Mouse (Mus musculus): ENCODE results near the gene Chdh. TPM values are rescaled to one million over a fixed set of nuclear protein-coding genes. Genes with fewer than 3 reads are reported as not detected.
A peak's percentile ranks its signal among the peaks of the same experiment; 100 is the strongest.

The Chdh gene
- 0.19 to 0.21 TPM in 2 of 3 replicates, not detected in the other for total RNA-seq (2017)

- peak; percentile 45; the same call in 1 of the 2 replicates for ATAC-seq (replicated peaks; ENCODE audit: insufficient number of reproducible peaks, low FRiP score, low TSS enrichment, poor library complexity, severe bottlenecking)
Observed at GRCm38 (mm10) chr14:30008733-30009575, at the start of gene Chdh, which contains the start of gene Il17rb. Chdh (plus strand) TSS chr14:30009023. Il17rb (minus strand) TSS chr14:30008896.

GRCm38 (mm10) chr14:29967611-29968010 lies 41.2 kb upstream of the Chdh start:
- ATAC-seq (replicated peaks; ENCODE audit: insufficient number of reproducible peaks, low FRiP score, low TSS enrichment, poor library complexity, severe bottlenecking): no peak

DNA sequence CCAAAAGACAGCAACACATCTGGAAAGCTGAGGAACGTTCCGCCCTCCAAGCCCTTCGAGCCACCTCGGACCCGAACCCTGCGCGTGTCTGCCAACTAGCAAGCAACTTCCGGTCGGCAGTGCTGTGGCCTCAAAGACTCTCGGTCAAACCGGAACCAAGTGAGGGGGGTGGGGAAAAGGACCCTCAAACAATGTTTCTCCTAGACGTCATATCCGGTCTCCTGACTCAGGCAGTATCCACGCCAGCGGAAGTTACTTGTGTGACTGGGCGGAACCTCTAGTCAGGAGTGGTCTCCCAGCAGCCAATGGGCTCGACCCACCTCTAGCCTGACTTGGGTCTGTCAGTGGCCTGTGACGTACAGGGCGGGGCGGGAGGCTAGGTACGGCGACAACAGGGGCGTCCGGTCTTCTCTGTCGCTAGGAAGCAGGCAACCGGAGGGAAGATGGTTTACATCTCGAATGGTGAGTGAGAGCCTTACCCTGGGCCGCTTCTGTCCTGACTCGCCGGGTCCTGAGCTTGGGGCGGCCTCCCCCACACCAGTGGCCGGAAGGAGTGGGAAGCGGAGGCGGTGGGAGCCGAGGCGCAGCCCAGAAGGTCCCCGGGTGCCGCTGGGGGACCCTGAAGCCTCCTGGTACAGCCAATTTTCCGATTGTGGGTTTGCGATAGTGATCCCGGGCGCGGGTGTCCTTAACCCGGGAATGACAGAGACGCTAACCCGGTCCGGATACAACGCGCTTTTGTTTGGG lies 40.6 kb upstream of the Chdh start, which contains the start of gene Selenok:
Gene Selenok (plus strand): TSS at position 234 of the 747 bp plus-strand sequence.
- ATAC-seq (replicated peaks; ENCODE audit: insufficient number of reproducible peaks, low FRiP score, low TSS enrichment, poor library complexity, severe bottlenecking): peak; percentile 99

GRCm38 (mm10) chr14:29971446-29971845 lies 37.4 kb upstream of the Chdh start:
- no peak for ATAC-seq (replicated peaks; ENCODE audit: insufficient number of reproducible peaks, low FRiP score, low TSS enrichment, poor library complexity, severe bottlenecking)

- ATAC-seq (replicated peaks; ENCODE audit: insufficient number of reproducible peaks, low FRiP score, low TSS enrichment, poor library complexity, severe bottlenecking): no peak
Observed at GRCm38 (mm10) chr14:29971993-29972392, 36.8 kb upstream of the Chdh start.

DNA sequence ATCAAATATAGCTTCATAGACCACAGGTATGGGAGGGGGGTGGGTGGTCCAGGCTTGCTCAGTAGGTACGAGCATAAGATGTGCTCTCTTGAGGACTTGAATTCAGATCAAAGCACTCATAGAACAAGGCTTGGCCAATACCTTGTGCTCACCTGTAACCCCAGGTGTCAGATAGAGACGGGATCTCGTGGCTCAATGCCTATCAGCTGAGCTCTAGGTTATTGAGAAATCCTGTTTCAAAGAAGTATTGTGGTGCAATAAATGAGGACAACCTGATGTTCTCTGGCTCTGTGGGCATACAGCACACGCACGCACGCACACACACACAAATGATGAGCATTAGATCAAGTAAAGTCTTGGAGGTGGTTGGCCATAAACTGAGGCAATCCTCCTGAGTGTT lies 31.9 kb upstream of the Chdh start:
- ATAC-seq (replicated peaks; ENCODE audit: insufficient number of reproducible peaks, low FRiP score, low TSS enrichment, poor library complexity, severe bottlenecking): no peak

GRCm38 (mm10) chr14:29978254-29979204 lies 30.3 kb upstream of the Chdh start, which contains the start of gene Actr8:
Actr8 (plus strand) TSS chr14:29978337.
- peak; percentile 66 for ATAC-seq (replicated peaks; ENCODE audit: insufficient number of reproducible peaks, low FRiP score, low TSS enrichment, poor library complexity, severe bottlenecking)

DNA sequence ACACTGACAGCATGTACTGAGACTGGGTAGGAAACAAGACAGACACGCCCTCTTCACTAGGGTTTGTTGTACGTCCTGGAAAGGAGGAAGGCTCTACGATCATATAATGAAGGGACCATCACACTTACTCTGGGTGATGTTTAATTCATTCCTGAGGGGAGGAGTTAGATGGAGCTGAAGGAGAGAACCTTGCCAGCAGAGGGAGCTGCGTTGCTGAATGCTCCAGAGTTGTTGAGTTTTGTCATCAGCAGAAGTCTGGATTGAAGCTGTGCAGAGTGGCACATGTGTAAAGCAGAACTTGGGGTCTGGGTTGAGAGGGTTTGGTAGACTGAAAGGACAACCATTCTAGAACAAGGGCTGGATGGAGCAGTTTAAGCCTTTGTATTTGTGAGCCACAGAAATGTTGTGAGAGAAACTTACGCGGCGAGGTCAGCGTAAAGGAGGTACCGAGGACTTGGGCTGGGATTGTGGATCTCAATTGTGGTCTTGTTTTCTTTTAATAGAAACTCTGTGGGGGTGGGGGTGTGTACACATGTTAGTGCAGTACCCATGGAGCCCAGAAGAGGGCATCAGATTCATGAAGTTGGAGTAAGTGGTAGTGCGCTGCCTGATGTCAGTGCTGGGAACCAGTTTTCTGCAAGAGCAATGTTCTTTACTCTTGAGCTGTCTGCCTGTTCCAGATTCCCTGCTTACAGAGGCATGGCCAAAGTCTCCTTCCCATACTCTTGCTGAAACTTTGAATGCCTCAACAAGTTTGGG lies 28.2 kb upstream of the Chdh start:
- no peak for ATAC-seq (replicated peaks; ENCODE audit: insufficient number of reproducible peaks, low FRiP score, low TSS enrichment, poor library complexity, severe bottlenecking)

- no peak for ATAC-seq (replicated peaks; ENCODE audit: insufficient number of reproducible peaks, low FRiP score, low TSS enrichment, poor library complexity, severe bottlenecking)
Observed at GRCm38 (mm10) chr14:29986096-29986495, 22.7 kb upstream of the Chdh start.

DNA sequence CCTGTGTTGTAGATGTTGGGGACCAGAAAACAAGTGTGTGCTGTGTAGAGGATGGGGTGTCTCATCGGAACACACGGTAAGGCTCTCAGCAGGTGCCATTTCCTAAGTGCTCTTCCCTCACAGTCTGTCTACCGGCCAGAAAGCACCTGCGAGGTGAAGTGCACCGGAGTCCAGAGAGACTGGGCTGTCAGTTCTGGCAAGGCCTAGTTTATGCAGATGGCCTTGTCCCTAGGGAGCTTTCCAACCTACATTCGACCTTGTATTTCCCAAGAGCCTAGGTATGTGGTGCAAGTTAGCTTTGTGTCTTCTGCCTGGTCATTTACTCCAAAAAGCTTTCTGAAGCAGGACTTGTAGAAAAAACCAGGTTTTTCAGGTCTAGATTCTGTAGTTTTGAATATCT lies 21.5 kb upstream of the Chdh start:
- no peak for ATAC-seq (replicated peaks; ENCODE audit: insufficient number of reproducible peaks, low FRiP score, low TSS enrichment, poor library complexity, severe bottlenecking)

GRCm38 (mm10) chr14:29987739-29988138 lies 21.1 kb upstream of the Chdh start:
- ATAC-seq (replicated peaks; ENCODE audit: insufficient number of reproducible peaks, low FRiP score, low TSS enrichment, poor library complexity, severe bottlenecking): no peak

- ATAC-seq (replicated peaks; ENCODE audit: insufficient number of reproducible peaks, low FRiP score, low TSS enrichment, poor library complexity, severe bottlenecking): no peak
Observed at GRCm38 (mm10) chr14:29988337-29988736, 20.5 kb upstream of the Chdh start.

GRCm38 (mm10) chr14:29994976-29995375 lies 13.8 kb upstream of the Chdh start:
- ATAC-seq (replicated peaks; ENCODE audit: insufficient number of reproducible peaks, low FRiP score, low TSS enrichment, poor library complexity, severe bottlenecking): no peak

DNA sequence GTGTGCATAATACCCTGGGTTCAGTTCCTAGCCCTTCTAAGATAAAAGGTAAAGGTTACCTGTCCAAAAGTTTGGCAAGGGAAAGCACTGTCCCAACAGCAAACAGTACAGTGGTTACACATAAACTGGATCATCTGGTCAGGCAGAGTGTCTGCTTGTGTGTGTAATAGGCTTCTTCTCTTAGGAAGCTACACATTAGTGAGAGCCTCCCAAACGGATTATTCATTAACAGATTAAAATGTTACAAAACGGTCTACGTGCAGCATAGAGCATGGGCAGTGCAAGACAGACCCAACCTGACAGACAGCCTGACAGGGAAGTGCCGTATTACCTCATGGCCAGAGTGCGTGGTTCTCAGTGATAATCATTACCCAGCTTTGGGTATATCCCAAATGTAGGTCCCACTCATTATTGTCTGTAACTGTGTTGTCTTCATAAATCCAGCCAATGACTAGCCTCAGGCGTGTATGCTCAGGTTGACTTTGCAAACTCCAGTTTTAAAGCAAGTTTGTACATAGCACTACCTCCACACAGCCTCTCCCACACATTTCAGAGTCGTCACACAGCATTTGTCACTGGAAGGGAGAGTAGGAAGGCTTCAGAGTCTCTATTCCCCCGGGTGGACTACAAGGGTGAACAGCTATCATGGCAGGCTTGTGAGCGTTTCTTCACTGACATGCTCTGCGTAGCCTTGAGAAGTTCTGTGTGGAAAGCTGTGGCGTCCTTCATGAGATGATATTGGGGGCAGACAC lies 12.6 kb upstream of the Chdh start:
- no peak for ATAC-seq (replicated peaks; ENCODE audit: insufficient number of reproducible peaks, low FRiP score, low TSS enrichment, poor library complexity, severe bottlenecking)

DNA sequence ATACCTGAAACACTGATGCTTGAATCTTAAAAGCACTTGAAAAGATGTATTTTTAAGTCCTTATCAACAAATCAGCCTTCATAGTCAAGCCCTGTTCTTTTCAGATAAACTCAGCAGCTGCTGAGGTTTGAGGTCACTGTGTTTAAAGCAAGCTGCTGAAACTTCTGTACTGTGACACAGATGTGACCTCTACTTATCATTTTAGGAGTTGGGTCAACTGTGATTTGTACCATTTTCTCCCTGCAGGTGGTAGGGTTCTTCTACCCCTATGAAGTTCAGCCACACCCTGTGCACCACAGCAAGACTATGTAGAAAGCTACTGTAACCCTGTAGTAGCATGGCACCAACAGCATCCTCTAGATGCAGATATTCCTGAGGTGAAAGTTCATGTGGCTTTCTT lies 11.5 kb upstream of the Chdh start:
- no peak for ATAC-seq (replicated peaks; ENCODE audit: insufficient number of reproducible peaks, low FRiP score, low TSS enrichment, poor library complexity, severe bottlenecking)

DNA sequence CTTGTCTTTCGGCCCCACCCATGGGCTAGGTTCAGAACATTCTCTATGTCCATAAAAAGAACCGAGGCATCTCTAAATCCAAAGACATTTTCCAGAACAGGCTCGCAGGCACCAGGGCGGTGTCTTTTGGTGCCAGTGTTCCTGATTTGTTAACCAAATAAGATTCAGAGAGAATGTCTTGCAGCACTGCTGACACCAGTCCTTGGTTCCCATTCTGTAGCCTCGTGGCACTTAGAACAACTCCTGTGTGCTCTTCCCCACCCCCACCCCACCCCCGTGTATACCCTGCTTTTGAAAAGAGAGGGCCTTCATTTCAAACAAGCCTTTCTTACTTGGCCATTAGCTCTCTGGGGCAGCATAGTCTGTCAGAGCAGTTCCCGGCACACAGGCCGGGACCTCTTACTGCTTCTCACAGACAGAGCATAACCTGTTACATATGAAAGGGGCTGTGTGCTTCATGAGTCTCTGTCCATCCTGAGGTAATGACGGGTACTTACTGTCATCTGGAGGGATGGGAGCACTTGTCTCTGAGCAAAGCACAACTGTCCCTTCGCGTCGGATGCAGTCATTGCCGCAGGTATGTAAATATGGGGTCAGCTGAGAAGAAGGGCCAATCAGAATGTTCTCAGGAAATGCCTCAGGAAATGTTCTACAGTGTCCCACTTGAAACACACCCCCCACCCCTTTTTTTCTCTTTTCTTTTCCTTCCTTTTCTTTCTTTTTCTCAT lies 9.9 kb upstream of the Chdh start:
- ATAC-seq (replicated peaks; ENCODE audit: insufficient number of reproducible peaks, low FRiP score, low TSS enrichment, poor library complexity, severe bottlenecking): no peak

DNA sequence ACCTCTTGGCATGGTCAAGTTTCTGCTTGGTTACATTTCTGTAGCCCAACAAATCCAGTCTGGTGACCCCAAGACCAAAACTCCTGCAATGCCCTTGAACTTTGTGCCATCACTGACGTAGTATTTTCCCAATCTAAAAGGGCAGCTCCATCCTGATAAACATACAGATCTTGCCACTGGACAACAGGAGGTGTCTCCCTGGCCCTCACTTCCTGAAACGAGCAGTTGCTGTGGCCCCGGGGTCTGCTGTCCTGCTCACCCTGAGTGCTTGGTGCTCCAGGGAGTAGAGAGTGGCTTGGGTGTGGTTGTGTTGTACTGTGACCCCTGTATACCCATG lies 9.4 kb upstream of the Chdh start:
- ATAC-seq (replicated peaks; ENCODE audit: insufficient number of reproducible peaks, low FRiP score, low TSS enrichment, poor library complexity, severe bottlenecking): no peak
